Mouse (Mus musculus): Measurements from ENCODE around the gene Slc8a2.

DNA sequence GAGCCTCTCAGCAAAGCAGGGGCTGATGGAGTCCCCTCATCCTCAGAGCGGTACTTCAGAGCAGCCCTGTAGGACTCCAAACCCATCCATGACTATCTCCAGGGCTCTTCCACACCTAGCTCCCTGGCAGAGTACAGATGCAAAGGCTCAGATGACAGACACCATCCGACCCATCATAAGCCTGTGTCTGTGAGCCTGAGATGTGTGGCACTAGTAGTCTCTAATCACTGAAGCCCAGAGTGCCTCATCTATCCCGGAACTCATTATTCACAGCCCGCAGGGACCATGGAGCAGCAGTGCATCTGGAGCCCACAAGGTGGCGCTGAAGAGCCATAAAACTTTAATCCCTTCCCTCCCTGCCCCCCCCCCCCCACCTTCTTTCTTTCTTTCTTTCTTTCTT, 62.7 kb downstream of the Slc8a2 start:
- TF ChIP-seq GATA1 (IDR thresholded peaks at IDR 0.05; ENCODE audit: low read length) (no peak), TAL1 (IDR thresholded peaks at IDR 0.05; ENCODE audit: low read length) (no peak)
